Mouse (Mus musculus) embryonic facial prominence, embryonic 11.5 days (tissue): ENCODE measurements at regions not wholly inside any gene's neighbourhood (a gene's known extent, or its start where the extent isn't known, plus 50 kb on each side); places are given as distances from the start of the nearest gene placed in this dataset.

Experiments used
- ATAC-seq: fragments of 200-750 bp; cut with Nextera tagmentation; replicated peaks from 2 replicates; pipeline ENCODE4 v1.8.0; 2017; ENCODE audit warnings: low read depth; ENCODE audit not compliant: insufficient number of reproducible peaks, low FRiP score, low TSS enrichment
- DNase-seq: peaks from one replicate; pipeline ENCODE4 v3.0.0-alpha.2; 2015; ENCODE audit warnings: low spot score
- H3K27ac ChIP-seq: fragments of 300-500 bp; sonication (generic); replicated peaks from 2 replicates; pipeline ENCODE4 v1.5.1; 2014; ENCODE audit warnings: mild to moderate bottlenecking, low read depth, low read length, control low read depth
- H3K27me3 ChIP-seq: fragments of 300-500 bp; sonication (generic); 2 replicates; pipeline ENCODE4 v1.6.1; 2014; ENCODE audit warnings: mild to moderate bottlenecking, low read length, moderate library complexity, mixed read lengths; ENCODE audit not compliant: control insufficient read depth, insufficient read depth
- H3K36me3 ChIP-seq: fragments of 300-500 bp; sonication (generic); replicated peaks from 2 replicates; pipeline ENCODE4 v1.6.1; 2014; ENCODE audit warnings: low read depth, mild to moderate bottlenecking, low read length, moderate library complexity, mixed read lengths; ENCODE audit not compliant: control insufficient read depth, insufficient read depth
- H3K4me1 ChIP-seq: fragments of 300-500 bp; sonication (generic); 2 replicates; pipeline ENCODE4 v1.6.1; 2014; ENCODE audit warnings: low read length, mixed read lengths; ENCODE audit not compliant: control insufficient read depth, insufficient read depth
- H3K4me2 ChIP-seq: fragments of 300-500 bp; sonication (generic); 2 replicates; pipeline ENCODE4 v1.6.1; 2014; ENCODE audit warnings: low read depth, mild to moderate bottlenecking, control low read depth, low read length, moderate library complexity
- H3K4me3 ChIP-seq: fragments of 300-500 bp; sonication (generic); 2 replicates; pipeline ENCODE4 v1.5.1; 2014; ENCODE audit warnings: low read depth, low read length, control low read depth
- H3K9ac ChIP-seq: fragments of 300-500 bp; sonication (generic); replicated peaks from 2 replicates; pipeline ENCODE4 v1.6.1; 2014; ENCODE audit warnings: mild to moderate bottlenecking, control low read depth, low read length
- H3K9me3 ChIP-seq: fragments of 300-500 bp; sonication (generic); replicated peaks from 2 replicates; pipeline ENCODE4 v1.6.1; 2016; ENCODE audit warnings: mild to moderate bottlenecking, low read length, inconsistent platforms, mixed read lengths; ENCODE audit not compliant: control insufficient read depth
- WGBS: fragments of 180-500 bp; shearing (Covaris S2); extraction: QIAGEN DNeasy Blood & Tissue Kit; methylation state at CpG from one replicate; pipeline ENCODE4 v1.1.7; 2014; 5-methylcytosine and 5-hydroxymethylcytosine counted together

DNA sequence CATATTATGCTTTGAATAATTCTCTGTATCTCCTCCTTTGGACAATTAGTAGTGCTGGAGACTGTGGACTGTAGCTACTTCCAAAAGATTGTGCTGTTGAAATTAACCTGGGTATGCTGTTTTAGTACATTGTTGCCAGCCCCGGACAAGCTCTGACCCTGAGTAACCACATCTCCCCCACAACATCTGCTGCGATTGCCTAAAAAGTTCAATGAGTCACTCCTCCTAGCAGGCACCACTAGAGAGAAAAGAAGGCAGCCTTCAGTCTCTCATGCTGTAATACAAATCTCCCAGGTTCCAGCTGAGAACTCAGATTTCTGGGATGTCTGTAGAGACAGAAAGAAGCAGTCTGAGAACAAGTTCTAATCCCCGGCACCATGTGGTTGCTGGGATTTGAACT lies 150.2 kb upstream of the Zfhx3 start:
- Histone ChIP-seq H3K4me1 (no peaks in the 10 kb centered on the region), H3K4me3 (no peak overlapping the region), H3K9ac (no peak overlapping the region), H3K9me3 (no peaks in the 10 kb centered on the region), H3K36me3 (no peaks in the 10 kb centered on the region), H3K27me3 (no peaks in the 10 kb centered on the region), H3K4me2 (no peak overlapping the region), H3K27ac (no peak overlapping the region)
- ATAC-seq (no peak), DNase-seq (no peak)
- WGBS, result 73% methylated on average over 3 of the region's 3 CpGs

DNA sequence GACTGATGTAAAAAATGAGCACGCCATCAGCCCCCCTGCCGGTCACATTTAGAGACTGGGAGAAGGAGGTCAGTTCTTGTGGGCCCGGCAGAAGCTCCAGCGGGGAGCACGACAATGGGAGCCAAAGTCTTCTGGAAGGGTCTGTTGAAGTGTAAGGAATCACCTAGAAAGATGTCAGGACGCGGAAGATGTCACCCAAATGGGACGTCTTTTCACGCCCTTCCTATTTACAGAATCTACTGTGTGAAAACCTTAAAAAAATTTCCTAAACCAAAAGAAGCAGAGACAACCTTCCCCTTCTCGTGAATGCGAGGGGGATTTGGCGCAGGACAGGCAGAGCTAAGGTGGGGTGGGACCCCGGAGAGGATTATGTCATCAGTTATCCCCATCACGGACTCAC lies 127.5 kb upstream of the Zfhx3 start:
- 79% methylated on average over 14 of the region's 14 CpGs for WGBS
- Histone ChIP-seq H3K9ac (no peak overlapping the region), H3K27ac (no peak overlapping the region)

GRCm38 (mm10) chr8:107815775-107816174 lies 126.7 kb upstream of the Zfhx3 start:
- Histone ChIP-seq H3K27me3 (no peaks in the 10 kb centered on the region), H3K36me3 (no peaks in the 10 kb centered on the region), H3K4me1 (no peaks in the 10 kb centered on the region), H3K4me2 (no peak overlapping the region), H3K4me3 (no peak overlapping the region), H3K27ac (no peak overlapping the region), H3K9me3 (no peaks in the 10 kb centered on the region), H3K9ac (no peak overlapping the region)
- no peak for ATAC-seq
- 27% methylated on average over 3 of the region's 3 CpGs for WGBS
- peak; percentile 67 for DNase-seq

More for the DNA sequence above, 127.5 kb upstream of the Zfhx3 start:
- no peak for ATAC-seq
- DNase-seq, result no peak
- Histone ChIP-seq H3K4me3 (no peak overlapping the region), H3K4me2 (no peak overlapping the region), H3K36me3 (no peaks in the 10 kb centered on the region), H3K4me1 (no peaks in the 10 kb centered on the region), H3K9me3 (no peaks in the 10 kb centered on the region), H3K27me3 (no peaks in the 10 kb centered on the region)

GRCm38 (mm10) chr8:107817796-107818195 lies 124.6 kb upstream of the Zfhx3 start:
- Histone ChIP-seq H3K9ac (no peak overlapping the region), H3K36me3 (no peaks in the 10 kb centered on the region), H3K27ac (no peak overlapping the region), H3K4me3 (no peak overlapping the region), H3K4me2 (no peak overlapping the region), H3K27me3 (no peaks in the 10 kb centered on the region), H3K9me3 (no peaks in the 10 kb centered on the region), H3K4me1 (peaks cover 6% of the 10 kb centered on the region)
- ATAC-seq, result no peak
- DNase-seq, result no peak
- WGBS, result 70% methylated on average over 9 of the region's 9 CpGs

DNA sequence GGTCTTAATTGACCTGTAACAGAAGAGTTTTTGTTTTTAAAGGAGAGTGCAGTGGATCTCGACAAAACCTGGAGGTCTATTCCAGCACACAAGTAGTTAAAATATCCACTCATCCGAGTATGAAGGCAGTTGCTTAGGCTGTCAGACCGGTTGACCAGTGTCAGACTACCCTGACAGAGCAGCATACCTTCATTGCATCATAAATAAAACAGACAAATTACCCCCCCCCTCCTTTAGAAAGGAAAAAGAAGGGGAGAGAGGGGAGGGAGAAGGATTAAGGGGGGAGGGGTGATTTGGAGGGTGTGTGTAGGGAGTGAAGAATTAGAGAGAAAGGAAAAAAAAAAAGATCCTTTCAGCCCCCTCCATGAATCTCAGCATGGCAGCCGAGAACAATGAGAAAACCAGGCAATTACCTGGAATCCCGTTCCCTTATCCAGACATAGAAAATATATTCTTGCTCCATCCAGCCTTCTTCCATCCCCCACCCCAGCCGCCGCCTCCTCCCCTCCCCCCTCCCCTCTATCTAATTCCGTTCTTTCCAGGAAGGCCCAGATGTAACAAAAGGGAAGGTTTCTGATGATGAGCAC lies 122.2 kb upstream of the Zfhx3 start:
- Histone ChIP-seq H3K27ac (no peak overlapping the region), H3K9me3 (no peaks in the 10 kb centered on the region), H3K4me3 (no peak overlapping the region), H3K4me1 (peaks cover 9% of the 10 kb centered on the region), H3K4me2 (no peak overlapping the region), H3K36me3 (no peaks in the 10 kb centered on the region), H3K9ac (no peak overlapping the region), H3K27me3 (no peaks in the 10 kb centered on the region)
- 5% methylated on average over 8 of the region's 8 CpGs for WGBS
- ATAC-seq, result no peak
- DNase-seq, result peak; percentile 49

- no peaks in the 10 kb centered on the region for H3K36me3 ChIP-seq
- H3K27me3 ChIP-seq, result no peaks in the 10 kb centered on the region
- H3K4me1 ChIP-seq, result peaks cover 9% of the 10 kb centered on the region
- no peaks in the 10 kb centered on the region for H3K9me3 ChIP-seq
- WGBS, result 20% methylated on average over 6 of the region's 6 CpGs
- ATAC-seq (peak; percentile 50; the same call in 1 of the 2 replicates), DNase-seq (peak; percentile 60)
- peak overlapping the region; percentile 3; the same call in 1 of the 2 replicates for H3K4me2 ChIP-seq
- peak overlapping the region; percentile 60 for H3K27ac ChIP-seq
- no peak overlapping the region for H3K9ac ChIP-seq
- no peak overlapping the region for H3K4me3 ChIP-seq
Observed at GRCm38 (mm10) chr8:107821522-107821921, 120.9 kb upstream of the Zfhx3 start.

DNA sequence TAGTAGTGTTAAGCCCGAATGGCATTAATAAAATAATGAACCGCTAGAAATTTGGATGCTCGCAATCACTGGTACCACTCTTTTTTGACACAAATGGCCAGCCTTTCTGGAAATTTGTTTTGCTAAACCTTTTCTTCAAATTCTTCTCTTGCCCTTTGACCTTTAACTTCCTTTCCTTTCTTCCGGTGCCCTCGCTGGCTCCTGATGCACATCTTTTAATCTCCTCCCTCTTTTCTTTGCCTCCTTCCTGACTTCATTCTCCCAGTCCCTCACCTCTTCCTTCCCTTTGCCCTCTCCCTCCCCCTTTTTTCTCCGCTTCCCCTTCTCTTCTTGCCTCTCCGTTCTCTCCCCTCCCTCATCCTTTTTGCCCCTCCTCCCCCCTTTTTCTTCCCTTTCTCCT lies 118.3 kb upstream of the Zfhx3 start:
- Histone ChIP-seq H3K27me3 (no peaks in the 10 kb centered on the region), H3K9ac (no peak overlapping the region), H3K9me3 (no peaks in the 10 kb centered on the region), H3K36me3 (no peaks in the 10 kb centered on the region), H3K4me3 (no peak overlapping the region), H3K4me1 (peaks cover 9% of the 10 kb centered on the region), H3K4me2 (peak overlapping the region; percentile 30), H3K27ac (no peak overlapping the region)
- WGBS, result 8% methylated on average over 7 of the region's 7 CpGs
- no peak for ATAC-seq
- DNase-seq, result peak; percentile 19

DNA sequence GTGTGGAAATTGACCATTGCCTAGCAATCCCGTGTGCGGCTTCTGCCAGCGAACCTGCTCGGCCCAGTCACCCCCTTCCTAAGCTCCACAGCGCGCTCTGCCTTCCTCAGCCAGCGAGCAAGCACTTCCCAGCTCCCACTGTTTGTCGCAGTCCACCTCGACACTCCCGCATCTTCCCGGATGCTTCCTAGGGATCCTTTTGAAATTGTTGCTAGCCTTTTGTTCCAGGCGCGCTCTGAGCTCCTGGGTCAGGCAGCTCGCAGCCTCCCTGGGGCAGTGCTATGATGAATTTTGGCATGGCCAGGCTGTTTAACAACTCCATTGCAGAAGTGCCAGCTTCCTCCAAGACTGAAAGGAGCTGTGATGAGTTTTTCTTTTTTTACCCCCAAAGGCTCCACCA lies 117.8 kb upstream of the Zfhx3 start:
- Histone ChIP-seq H3K4me1 (peaks cover 9% of the 10 kb centered on the region), H3K4me3 (no peak overlapping the region), H3K4me2 (peak overlapping the region; percentile 30), H3K9me3 (no peaks in the 10 kb centered on the region), H3K9ac (peak overlapping the region; percentile 52), H3K27me3 (no peaks in the 10 kb centered on the region), H3K27ac (peak overlapping the region; percentile 29), H3K36me3 (no peaks in the 10 kb centered on the region)
- DNase-seq (peak; percentile 46), ATAC-seq (no peak)
- 3% methylated on average over 14 of the region's 14 CpGs for WGBS
